Mouse (Mus musculus): Measurements from ENCODE around the gene Trim54.
A peak's percentile ranks its signal among the peaks of the same experiment; 100 is the strongest.

Gene Trim54

DNA sequence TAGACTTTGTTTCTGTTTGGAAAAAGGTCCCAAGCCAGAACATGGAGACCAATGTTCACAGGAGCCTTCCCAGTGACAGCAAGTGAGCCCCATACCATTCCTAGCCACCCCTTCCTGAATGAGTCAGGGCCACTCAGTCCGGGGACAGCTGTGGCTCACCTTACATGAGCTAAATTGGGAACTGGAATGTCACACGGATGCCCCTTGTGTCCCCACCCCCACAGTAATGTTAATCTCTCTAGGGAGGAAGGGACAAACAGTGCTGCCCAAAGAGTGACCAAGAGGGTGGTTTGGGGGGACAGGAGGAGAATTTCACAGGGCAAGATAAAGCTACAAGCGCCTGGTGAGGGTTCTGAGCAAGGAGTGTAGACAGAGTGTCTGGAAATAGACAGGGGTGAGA, at the start of gene Trim54:
Trim54 (plus strand) TSS at position 359 of the 400 bp plus-strand sequence.
- DNase-seq (ENCODE audit: low spot score): no peak

DNA sequence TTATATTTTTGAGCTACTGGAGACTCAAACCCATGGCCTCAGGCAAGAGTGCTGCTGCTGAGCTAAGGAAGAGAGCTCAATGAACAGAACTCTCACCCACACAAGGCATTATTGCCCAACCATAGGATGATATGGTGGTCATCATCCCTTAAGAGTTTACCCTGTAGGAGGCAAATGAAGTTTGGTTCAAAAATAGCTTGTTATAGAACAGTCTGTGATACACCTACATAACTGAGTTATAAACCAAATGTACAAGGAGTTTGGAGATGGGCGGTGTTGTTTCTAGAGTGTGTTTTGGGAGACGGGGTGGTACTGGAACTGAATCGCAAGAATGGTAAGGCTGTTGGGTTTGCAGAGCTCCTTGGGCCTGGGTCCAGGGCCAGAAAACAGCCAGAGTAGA, 46.7 kb upstream of the Trim54 start:
- no peak for DNase-seq (ENCODE audit: low spot score)

DNA sequence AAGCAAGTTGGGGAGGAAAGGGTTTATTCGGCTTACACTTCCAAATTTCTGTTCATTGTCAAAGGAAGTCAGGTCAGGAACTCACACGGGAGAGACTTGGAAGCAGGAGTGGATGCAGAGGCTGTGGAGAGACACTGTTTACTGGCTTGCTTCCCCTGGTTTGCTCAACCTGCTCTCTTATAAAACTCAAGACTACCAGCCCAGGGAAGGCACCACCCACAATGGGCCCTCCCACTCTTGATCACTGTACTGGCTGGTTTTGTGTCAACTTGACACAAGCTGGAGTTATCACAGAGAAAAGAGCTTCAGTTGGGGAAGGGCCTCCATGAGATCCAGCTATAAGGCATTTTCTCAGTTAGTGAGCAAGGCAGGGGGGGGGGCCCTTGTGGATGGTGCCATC, 45.5 kb upstream of the Trim54 start:
- no peak for DNase-seq (ENCODE audit: low spot score)

DNA sequence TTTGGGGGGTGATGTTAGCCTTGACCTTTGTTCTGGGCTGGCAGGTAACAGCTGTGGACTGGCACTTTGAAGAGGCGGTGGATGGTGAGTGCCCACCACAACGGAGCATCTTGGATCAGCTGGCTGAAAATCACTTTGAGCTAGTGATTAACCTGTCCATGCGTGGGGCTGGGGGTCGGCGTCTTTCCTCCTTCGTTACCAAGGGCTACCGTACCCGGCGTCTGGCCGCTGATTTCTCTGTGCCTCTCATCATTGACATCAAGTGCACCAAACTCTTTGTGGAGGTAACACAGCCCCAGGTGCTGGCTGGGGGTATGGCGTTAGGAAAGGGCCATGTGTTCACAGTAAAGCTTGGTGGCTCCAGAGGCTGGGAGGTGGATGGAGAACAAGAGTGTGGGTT, 44.7 kb upstream of the Trim54 start:
- DNase-seq (ENCODE audit: low spot score): no peak

DNA sequence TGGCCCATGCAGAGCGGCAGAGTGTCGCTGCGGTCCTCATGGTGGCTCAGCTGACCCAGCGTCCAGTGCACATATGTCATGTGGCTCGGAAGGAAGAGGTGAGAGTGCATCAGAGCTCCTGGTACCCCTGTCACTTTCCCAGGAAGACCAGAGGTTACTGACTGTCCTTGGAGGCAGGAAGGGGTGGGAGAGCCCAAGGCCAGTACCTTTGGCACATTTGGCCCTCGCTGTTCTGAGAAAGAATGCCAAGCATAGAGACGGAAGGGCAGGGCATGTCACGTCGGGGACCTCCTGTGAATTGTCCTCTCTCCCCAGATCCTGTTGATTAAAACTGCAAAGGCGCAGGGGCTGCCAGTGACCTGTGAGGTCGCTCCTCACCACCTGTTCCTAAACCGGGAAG, 43.3 kb upstream of the Trim54 start:
- DNase-seq (ENCODE audit: low spot score): no peak

DNA sequence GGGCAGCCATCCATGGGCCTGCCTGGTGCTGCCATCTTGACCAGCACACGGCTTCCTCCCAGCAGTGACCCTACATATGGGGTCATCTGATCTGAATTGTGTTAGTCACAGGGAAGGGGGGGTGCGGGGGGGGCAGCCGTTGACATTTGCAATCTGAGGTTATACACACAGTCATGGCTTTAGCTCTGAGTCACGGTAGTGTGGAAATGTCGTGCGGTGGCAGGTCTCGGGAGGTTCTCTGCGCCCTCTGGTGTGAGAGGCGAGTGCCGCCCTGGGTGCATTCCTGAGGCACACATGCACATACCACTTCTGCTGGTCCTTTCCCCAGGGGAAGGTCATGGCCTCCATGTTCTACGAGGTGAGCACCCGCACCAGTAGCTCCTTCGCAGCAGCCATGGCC, 40.2 kb upstream of the Trim54 start:
- no peak for DNase-seq (ENCODE audit: low spot score)

DNA sequence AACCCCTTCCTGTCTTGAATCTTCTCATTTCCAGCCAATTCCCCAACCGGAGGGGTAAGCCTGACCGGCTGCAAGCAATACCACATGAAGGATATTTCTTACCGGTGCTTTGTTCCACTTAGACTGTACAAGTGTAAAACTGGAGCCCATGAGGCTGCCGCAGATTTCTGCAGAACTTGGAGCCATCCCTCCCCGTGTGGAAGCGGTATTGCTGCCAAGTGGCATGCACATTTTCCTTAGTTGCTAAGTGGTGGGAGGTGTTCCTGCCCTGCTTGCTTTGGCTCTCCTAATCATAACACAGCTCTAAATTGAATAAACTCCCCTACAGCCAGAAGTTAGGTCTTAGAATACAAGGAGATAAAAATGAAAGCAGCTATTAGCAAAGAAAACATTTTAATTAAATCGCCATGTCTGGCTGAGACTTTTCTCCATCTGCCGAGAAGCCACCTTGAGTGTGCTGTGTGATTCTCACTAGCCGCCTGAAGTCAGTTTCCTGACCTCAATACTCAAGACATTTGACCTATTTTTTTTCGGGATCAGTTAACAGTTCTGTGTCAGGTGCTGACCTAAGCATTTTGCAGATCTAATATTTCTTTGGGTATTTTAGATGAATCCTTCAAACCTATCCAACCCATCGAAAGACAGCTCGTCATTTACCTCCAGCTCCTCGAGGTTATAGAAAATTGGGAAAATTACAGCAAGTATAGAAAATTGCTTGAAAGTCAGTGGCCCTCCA, 36.3 kb upstream of the Trim54 start:
- DNase-seq (ENCODE audit: low spot score): no peak

DNA sequence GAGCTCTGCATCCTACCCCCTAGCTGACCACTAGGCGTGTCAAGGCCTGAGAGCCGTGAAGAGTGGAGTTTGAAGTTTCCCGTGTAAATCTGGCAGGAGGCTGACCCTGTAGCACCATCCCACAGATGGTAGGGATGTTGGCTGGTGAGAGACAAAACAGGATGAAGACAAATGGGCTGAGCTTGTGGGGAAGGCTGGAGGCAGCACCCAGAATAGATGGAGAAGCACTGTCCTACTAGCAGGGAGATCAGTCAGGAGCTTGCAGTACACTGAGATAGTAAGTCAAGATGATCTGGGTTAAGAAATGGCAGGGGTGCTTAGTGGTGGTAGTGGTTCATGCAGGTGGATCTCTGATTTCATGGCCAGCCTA, 35.7 kb upstream of the Trim54 start:
- DNase-seq (ENCODE audit: low spot score): no peak

DNA sequence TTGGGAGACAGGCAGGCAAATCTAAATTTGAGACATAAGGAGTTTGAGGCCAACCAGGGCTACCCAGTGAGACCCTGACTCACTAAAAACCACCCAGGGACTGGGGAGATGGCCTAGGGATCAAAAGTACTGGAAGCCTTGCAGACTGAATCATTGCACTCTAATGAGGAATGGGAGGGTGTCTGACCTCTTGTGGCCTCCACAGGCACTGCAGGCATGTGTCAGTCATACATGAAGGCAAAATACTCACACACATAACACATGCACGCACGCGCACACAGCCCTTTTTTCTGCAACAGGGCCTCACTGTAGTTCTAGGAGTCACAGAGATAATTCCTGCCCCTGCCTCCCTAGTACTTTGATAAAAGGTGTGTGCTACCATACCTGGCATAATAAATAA, 35.1 kb upstream of the Trim54 start:
- no peak for DNase-seq (ENCODE audit: low spot score)

DNA sequence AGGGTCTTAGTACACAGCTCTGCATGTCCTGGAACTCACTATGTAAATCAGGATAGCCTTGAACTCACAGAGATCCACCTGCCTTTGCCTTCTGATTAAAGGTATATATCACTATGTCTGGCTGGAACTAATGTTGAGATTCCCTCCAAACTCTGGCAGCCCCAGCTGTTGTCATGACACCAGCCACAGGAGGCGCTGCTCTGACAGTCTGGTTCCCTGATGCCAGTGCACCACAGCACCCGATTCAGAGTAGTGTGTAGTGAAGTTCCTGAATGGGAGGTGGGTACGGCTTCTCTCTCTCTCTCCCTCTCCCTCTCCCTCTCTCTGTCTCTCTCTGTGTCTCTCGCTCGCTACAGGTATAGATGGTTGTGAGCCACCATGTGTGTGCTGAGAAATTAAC, 34.2 kb upstream of the Trim54 start:
- peak; percentile 50 for DNase-seq (ENCODE audit: low spot score)

DNA sequence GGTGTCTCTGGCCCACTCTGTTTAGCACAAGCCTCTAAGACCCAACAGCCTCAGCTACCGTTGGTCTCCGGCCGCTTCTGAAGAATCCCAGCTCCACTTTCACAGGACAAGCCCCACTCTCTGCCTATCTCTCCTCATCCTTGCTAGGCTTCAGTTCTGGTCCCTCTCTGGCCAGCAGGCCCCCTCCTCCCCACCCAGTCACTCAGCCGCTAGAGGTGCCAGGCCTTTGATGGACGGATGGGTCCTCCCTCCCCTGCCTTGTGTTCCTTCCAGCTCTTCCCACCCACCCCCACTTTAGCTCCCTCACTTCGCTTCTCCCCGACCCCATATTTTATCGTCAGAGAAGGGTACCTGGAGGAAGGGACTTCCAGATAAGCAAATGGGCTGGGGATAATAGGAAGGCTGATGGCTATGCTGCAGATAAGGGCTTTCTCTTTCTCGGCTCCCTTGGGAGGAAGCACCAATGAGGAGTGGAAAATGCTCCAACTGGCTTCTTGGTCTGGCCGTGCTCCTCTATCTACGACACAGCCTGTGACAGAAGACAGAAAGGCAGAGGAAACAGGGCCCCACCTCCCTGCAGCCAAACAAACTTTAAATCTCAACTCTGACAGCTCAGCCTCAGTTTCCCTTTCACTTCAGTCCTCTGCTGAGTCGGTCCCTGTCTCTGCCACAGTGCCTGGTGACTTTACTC, 33.4 kb upstream of the Trim54 start:
- DNase-seq (ENCODE audit: low spot score): no peak

DNA sequence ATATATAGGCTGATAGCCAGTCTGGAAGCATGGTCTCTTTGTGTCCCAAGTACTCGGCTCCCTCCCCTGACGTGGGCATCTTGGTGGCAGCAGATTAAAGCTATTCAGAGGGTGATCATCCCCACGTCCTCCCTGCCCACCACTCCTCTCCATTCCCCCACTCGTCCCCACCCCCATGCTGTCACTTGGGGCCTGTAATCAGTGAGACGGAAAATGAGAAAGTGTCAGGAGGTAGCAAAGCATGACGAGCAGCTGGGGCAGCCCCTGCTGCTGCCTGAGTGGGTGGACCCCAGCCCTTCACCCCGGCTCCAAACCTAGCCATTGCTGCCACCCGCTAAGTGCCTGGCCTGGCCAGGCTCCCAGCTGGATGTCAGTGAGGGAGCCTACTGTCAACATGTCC, 32.6 kb upstream of the Trim54 start:
- DNase-seq (ENCODE audit: low spot score): no peak

DNA sequence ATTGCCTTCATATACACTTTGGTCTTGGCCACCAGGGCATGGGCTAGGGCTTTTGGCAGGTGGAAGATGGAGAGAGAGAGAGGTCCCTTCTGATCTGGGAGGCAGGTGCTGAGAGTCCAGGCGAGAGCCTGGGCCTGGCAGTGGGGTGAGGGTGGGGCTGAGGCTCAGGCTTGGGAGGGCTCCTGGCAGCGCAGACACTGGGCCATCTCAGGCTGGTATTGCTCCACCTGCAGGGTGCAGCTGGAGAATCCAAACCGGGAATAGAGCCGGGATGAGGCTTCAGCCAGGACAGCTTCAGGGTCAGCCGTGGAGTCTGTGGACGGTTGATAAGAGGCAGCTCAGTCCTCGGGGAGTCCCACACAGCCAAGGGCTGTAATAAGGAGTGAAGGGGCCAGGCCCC, 29.9 kb upstream of the Trim54 start:
- no peak for DNase-seq (ENCODE audit: low spot score)

DNA sequence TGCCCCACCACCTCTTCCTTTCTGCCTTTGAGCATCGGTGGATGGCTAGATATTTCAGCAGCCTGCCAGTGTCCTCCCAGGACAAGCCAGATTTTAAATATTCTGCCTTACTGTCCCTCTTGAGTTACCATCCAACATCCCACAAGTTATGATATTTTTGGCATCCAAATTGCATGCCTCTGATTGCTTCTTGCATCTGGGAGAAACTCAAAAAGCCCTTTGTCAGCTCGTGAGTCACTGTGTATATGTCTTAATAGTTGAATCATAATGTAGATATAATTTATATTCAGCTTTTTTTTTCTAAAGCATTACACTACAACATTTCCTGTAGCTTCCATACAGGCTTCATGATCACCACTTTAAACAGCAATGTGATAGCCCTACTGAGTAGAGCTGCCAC, 29.4 kb upstream of the Trim54 start:
- DNase-seq (ENCODE audit: low spot score): no peak

DNA sequence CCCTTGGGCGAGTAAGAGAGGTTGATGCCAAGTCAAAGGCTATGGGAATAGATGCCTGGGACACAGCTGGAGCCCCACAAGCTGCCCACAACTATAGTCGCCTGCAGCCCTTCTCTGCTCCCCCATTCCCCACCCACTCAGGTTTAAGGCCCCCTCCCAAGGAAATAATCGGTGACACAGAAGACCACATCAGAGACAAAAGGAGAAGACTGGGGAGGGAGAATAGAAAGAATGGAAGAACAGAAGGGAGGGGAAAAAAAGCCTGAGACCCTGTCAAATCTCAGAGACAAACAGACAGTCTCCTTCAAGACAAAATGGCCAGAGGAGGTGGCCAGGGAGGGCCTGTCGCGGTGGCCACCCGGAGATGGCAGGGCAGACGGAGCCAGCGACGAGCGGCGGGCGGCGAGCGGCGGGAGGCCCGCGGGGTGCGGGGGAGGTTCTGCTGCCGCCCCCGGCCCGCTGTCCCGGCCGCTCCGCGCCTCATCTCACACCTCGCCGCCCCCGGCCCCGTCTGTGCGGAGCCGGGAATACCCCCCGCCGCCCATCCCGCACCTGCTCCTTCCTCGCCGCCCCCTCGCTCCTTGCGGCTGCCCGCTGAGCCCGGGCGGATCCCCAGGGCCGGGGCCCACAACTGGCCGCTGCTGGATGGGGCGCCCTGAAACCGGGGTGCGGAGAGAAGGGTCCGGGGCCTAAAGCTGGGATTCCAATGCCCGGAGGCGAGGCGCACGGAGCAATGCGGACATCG, 24.1 kb upstream of the Trim54 start:
- no peak for DNase-seq (ENCODE audit: low spot score)

DNA sequence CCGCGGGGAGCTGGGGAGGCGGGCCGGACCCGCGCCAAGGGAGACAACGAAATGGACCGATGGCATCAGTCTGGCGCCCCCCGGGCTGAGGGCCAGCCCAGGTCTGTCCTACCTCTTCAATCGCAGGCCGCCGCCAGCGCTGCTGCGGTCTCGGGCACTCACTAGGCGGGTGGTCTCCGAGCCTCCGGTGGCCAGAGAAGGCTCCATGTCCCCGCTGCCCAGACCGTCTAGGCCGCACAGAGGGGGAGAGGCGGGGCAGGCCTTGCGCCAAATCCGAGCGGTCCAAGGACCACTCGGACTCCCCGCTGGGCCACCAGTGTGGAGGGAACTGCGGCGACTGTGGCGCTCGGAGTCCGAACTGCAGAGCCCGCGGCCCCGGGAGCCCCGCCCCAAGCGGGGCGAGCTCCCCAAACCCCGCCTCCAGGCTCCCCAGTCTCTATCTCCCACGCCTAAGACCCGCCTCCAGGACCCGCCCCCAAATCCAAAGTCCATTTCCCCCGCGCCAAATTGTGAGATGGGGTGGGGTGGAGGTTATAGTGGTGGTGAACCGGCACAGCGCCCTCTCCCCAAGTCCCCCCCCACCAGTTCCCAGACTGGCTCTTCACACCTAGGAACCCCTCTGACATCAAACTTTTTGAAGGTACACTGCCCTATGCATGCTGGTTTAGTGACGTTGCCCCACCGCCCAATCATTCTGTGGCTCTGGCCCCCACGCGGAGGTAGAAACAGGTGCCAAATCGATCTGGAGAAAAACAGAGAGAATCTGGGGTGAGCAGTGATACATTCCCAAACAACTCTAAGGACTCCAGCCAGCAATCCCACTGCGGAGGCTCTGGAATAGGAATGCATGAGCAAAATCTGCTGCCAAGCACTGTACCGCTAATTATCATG, 23.1 kb upstream of the Trim54 start:
- peak; percentile 45 for DNase-seq (ENCODE audit: low spot score)

DNA sequence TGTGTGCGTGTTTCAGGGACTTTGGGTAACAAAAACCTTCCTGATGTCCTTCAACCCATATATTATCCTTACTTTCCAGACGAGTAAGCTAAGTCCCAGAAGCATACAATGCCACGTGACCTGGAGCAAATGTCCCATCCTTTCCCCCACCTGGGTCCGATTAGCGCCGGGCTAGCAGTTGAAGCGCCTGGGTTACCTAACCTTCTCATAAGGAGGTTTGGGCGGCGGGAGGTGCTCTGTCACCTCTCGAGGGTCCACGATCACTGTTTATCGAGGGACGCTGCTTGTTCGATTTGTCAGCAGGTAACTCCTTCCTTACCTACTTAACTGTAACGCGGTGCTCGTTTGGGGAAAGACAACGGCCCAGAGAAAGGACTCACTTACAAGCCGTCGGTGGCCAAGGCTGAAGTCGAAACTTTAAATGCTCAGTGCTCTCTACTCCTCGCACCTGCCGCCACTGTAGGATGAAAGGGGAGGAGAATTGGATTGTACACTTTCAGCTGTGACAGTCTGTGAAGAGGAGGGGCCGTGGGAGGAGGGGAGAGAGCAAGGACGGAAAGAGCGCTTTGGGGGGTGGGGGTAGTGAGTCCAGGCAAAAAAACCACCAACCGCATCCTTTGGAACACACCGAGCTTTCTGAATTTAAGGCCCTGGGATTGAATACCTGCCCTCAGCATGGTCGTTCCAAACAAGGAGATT, 22.3 kb upstream of the Trim54 start:
- no peak for DNase-seq (ENCODE audit: low spot score)

DNA sequence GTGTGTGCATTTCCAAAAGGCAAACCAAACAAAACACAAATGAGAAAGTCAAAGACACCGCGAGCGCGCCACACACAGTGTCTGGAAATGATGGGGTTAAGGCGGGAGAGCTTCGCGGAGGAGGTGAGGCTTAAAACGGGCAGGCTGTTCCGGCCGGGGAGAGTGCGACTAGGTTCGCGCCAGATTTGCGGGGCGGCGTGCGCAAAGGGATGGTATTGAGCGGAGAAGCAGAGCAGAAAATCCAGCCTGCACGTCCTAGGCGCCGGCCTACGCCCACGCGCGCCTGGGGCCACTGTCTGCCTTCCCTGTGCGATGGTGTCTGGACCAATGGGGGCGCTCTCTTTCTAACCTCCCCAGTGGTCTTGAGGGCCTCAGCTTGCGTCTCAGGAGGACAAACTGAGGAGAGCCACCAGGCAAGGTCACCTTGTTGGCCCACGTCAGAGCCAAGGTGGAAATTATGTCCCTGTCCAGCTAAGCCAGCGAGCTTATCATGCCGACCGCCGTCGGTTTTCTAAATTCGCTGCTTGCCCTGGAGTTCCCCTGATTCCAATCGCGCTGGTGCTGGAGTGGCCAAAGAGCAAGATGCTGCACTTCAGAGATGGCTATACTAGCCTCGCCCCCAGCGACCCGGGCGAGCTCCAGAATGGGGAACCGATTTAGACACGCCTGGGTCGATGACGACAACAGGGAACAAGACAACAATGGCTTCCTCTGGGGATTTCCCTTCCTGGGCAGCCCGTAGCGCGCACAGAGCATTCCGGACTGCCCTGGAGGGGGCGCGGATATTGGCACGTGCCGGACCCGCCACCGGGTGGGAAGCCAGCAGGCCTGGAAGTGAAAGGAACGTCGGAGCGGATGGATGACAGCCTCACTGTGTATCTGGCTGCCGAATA, 21.5 kb upstream of the Trim54 start:
- DNase-seq (ENCODE audit: low spot score): peak; percentile 35

DNA sequence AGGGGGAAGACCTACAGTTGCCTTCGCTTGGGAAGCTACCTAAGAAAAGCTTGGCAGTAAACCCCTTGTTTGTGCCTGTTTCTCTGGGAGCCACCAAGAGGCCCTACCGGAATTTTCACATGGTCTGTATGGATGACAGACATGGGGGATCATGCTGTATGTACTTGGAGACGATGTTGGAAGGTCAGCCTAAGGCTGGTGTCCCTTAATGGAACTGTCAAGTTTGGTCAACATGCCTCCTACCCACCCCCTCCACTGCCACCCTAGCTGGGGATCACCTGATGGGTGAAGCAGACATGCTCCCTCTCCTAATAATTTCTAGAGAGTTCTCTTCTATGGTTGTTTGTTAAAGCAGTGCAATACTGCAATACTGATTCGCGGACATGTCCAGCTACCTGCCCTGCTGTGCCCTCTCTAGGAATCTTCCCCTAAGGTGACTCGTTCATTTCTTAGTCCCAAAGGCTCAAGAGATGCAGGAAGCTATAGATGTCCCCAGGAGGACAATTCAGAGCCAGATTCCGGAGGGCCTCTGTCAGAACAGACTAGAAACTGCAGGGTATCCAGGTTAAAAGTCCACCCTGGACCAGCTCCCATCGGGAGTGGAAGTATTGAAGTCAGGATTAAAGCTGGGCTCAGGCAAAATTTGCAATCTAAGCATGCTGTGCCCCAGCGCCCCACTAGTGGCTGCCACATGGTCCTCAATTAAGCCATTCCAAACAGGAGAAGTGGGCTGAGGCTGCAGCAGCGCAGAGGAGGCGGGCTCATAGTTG, 20.6 kb upstream of the Trim54 start:
- DNase-seq (ENCODE audit: low spot score): no peak

DNA sequence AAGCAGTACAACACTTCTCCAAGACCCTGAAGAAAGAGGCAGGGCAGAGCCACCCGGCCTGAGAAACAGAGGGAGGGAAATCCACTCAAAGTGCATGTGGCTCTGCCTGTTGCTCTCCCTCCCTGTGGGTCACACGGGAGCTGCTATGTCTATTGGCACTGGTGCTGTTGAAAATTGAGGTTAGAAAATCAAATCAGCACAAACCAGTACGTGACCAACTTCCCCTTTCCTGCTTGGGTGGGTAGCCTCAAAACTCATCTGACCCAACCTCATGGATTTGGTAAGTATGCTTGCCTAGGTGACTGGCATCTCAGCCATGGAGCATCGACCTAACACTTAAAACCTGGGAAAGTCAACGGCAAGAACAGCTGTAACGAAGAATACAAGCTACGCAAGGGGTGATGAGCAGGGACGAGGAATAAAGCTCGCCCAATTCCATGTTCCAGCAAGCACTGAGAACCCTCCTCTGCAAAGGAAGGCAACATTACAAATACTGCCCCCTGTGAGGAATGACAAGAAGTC, 10.6 kb upstream of the Trim54 start, which contains the start of gene Dnajc5g:
Dnajc5g (plus strand) TSS at position 472 of the 522 bp plus-strand sequence.
- no peak for DNase-seq (ENCODE audit: low spot score)
